ENCODE assay signal across 8 mouse cellular contexts in genomic region chr12:55384023-55384749, GRCm38 (mm10). TPM values are rescaled to one million over a fixed set of nuclear protein-coding genes. Genes with fewer than 3 reads are reported as not detected.
A peak's percentile ranks its signal among the peaks of the same experiment; 100 is the strongest.
DNase-seq lines count a peak whose midpoint lies in the region; ATAC-seq and TF ChIP-seq lines count a peak whose summit lies in the region.

Psma6 (plus strand) TSS chr12:55384222.

- H3K4me1 ChIP-seq in forebrain, postnatal 0 days (ENCODE audit: insufficient read depth): no peaks in the 10 kb centered on the region
- H3K4me1 ChIP-seq in hindbrain, embryonic 15.5 days (replicated peaks): no peaks in the 10 kb centered on the region
- peaks cover 2% of the 10 kb centered on the region; the same call in 1 of the 2 replicates for H3K4me1 ChIP-seq in liver, postnatal 0 days (ENCODE audit: insufficient read depth)

- no peak within 1 kb of the TSS for H3K9ac ChIP-seq in forebrain, postnatal 0 days
- no peak within 1 kb of the TSS for H3K9ac ChIP-seq in hindbrain, embryonic 15.5 days
- no peak within 1 kb of the TSS for H3K9ac ChIP-seq in liver, postnatal 0 days (replicated peaks)

- no peak for DNase-seq in frontal cortex, adult 2 months (ENCODE audit: extremely low spot score in 1 of 2, low spot score in 1 of 2)
- no peak for DNase-seq in frontal cortex, postnatal 10 days (ENCODE audit: low spot score in 2 of 2)
- DNase-seq in forebrain, postnatal 0 days: no peak
- DNase-seq in liver, postnatal 0 days: no peak
- DNase-seq in thymus, postnatal 14 days: peak; percentile 59
- no peak for DNase-seq in cerebellum, postnatal 25 days

- no peaks in the 10 kb centered on the region for H3K27me3 ChIP-seq in forebrain, postnatal 0 days (ENCODE audit: insufficient read depth, low read length)
- no peaks in the 10 kb centered on the region for H3K27me3 ChIP-seq in hindbrain, embryonic 15.5 days
- H3K27me3 ChIP-seq in liver, postnatal 0 days (ENCODE audit: insufficient read depth, low read length): peaks cover 4% of the 10 kb centered on the region; the same call in 1 of the 2 replicates

- WGBS in forebrain, postnatal 0 days: 80% methylated on average over 10 of the region's 10 CpGs
- 88% methylated on average over 10 of the region's 10 CpGs for WGBS in hindbrain, embryonic 15.5 days
- 70% methylated on average over 10 of the region's 10 CpGs for WGBS in liver, postnatal 0 days (ENCODE audit: insufficient replicate concordance)

- no peaks in the 10 kb centered on the region for H3K9me3 ChIP-seq in forebrain, postnatal 0 days (ENCODE audit: low read length)
- H3K9me3 ChIP-seq in hindbrain, embryonic 15.5 days: no peaks in the 10 kb centered on the region
- no peaks in the 10 kb centered on the region for H3K9me3 ChIP-seq in liver, postnatal 0 days (ENCODE audit: low read length)

- ATAC-seq in activated CD4-positive, CD25-positive, alpha-beta regulatory T cell, adult 4 months: no peak
- no peak for ATAC-seq in forebrain, postnatal 0 days
- ATAC-seq in hindbrain, embryonic 15.5 days (ENCODE audit: low FRiP score, low read depth): no peak
- ATAC-seq in liver, postnatal 0 days: no peak

- H3K36me3 ChIP-seq in forebrain, postnatal 0 days (ENCODE audit: insufficient read depth): no peaks in the 10 kb centered on the region; the same call in 1 of the 2 replicates
- H3K36me3 ChIP-seq in hindbrain, embryonic 15.5 days: no peaks in the 10 kb centered on the region
- H3K36me3 ChIP-seq in liver, postnatal 0 days (replicated peaks; ENCODE audit: insufficient read depth, low read length): 0 out of 2 replicates have a peak, but pooled peaks cover 7% of the 10 kb centered on the region

- no peak within 1 kb of the TSS for H3K27ac ChIP-seq in forebrain, postnatal 0 days (ENCODE audit: low read depth, low read length)
- no peak within 1 kb of the TSS for H3K27ac ChIP-seq in hindbrain, embryonic 15.5 days (replicated peaks)
- H3K27ac ChIP-seq in liver, postnatal 0 days (ENCODE audit: low read depth): no peak within 1 kb of the TSS

- no peak within 1 kb of the TSS for H3K4me3 ChIP-seq in forebrain, postnatal 0 days (ENCODE audit: low read depth, low read length)
- H3K4me3 ChIP-seq in hindbrain, embryonic 15.5 days: no peak within 1 kb of the TSS
- H3K4me3 ChIP-seq in liver, postnatal 0 days (ENCODE audit: low read depth, low read length): no peak within 1 kb of the TSS

- TF ChIP-seq EP300 in liver, postnatal 0 days (IDR thresholded peaks at IDR 0.05; ENCODE audit: low read depth): no peak

- H3K4me2 ChIP-seq in forebrain, postnatal 0 days (ENCODE audit: low read depth): no peak within 1 kb of the TSS
- H3K4me2 ChIP-seq in hindbrain, embryonic 15.5 days: no peak within 1 kb of the TSS
- H3K4me2 ChIP-seq in liver, postnatal 0 days (ENCODE audit: low read depth, low read length): no peak within 1 kb of the TSS

- TF ChIP-seq CTCF in forebrain, postnatal 0 days (IDR thresholded peaks at IDR 0.05; ENCODE audit: low read depth): no peak
- no peak for TF ChIP-seq CTCF in liver, postnatal 0 days (IDR thresholded peaks at IDR 0.05; ENCODE audit: low read depth)

RNA-seq across cellular contexts. Expression of gene Psma6, which starts in this region (rescaled TPM):
- 130 and 133 TPM in 2 replicates for polyA plus RNA-seq in frontal cortex, adult 2 months (2012; rRNA removed)
- 100 to 1,000 TPM; 282 to 307 TPM for polyA plus RNA-seq in activated CD4-positive, CD25-positive, alpha-beta regulatory T cell, adult 4 months (2017; shearing (Covaris generic))
- 131 and 164 TPM in 2 replicates for total RNA-seq in forebrain, postnatal 0 days (2014; rRNA removed)
- polyA plus RNA-seq in forebrain, postnatal 0 days (2015; fragmentation: Nextera tagmentation; extraction: Ambion mirVana): 465 and 565 TPM in 2 replicates
- 389 and 393 TPM in 2 replicates for polyA plus RNA-seq in hindbrain, embryonic 15.5 days (2015; fragmentation: Nextera tagmentation; extraction: Ambion mirVana)
- 177 and 184 TPM in 2 replicates for polyA plus RNA-seq in liver, postnatal 0 days (2015; fragmentation: Nextera tagmentation; extraction: Ambion mirVana)
